Mouse (Mus musculus) hindbrain, embryonic 11.5 days (tissue): ENCODE data around the gene Sult4a1. TPM values are rescaled to one million over a fixed set of nuclear protein-coding genes. Genes with fewer than 3 reads are reported as not detected.

Source experiments
- ATAC-seq: fragments of 200-750 bp; cut with Nextera tagmentation; 2 replicates; pipeline ENCODE4 v1.8.0; 2017; ENCODE audit warnings: mild to moderate bottlenecking, moderate TSS enrichment, moderate library complexity; ENCODE audit not compliant: low FRiP score
- DNase-seq: peaks from one replicate; pipeline ENCODE4 v3.0.0-alpha.2; 2015; ENCODE audit warnings: low spot score
- H3K27ac ChIP-seq: fragments of 300-500 bp; sonication (generic); 2 replicates; pipeline ENCODE4 v1.5.1; 2014; ENCODE audit warnings: mild to moderate bottlenecking, low read depth, low read length
- H3K27me3 ChIP-seq: fragments of 300-500 bp; sonication (generic); 2 replicates; pipeline ENCODE4 v1.6.1; 2014; ENCODE audit warnings: mild to moderate bottlenecking, low read length, moderate library complexity, mixed read lengths; ENCODE audit not compliant: control insufficient read depth, insufficient read depth
- H3K36me3 ChIP-seq: fragments of 300-500 bp; sonication (generic); 2 replicates; pipeline ENCODE4 v1.6.1; 2014; ENCODE audit warnings: mild to moderate bottlenecking, low read length, moderate library complexity, mixed read lengths; ENCODE audit not compliant: control insufficient read depth, insufficient read depth
- H3K4me1 ChIP-seq: fragments of 300-500 bp; sonication (generic); replicated peaks from 2 replicates; pipeline ENCODE4 v1.6.1; 2014; ENCODE audit warnings: low read length, mixed read lengths; ENCODE audit not compliant: control insufficient read depth, insufficient read depth
- H3K4me2 ChIP-seq: fragments of 300-500 bp; sonication (generic); replicated peaks from 2 replicates; pipeline ENCODE4 v1.6.1; 2014; ENCODE audit warnings: mild to moderate bottlenecking, low read depth, low read length
- H3K4me3 ChIP-seq: fragments of 300-500 bp; sonication (generic); 2 replicates; pipeline ENCODE4 v1.5.1; 2014; ENCODE audit warnings: low read depth, low read length
- H3K9ac ChIP-seq: fragments of 300-500 bp; sonication (generic); 2 replicates; pipeline ENCODE4 v1.6.1; 2014; ENCODE audit warnings: low read depth, low read length
- H3K9me3 ChIP-seq: fragments of 300-500 bp; sonication (generic); 2 replicates; pipeline ENCODE4 v1.6.1; 2016; ENCODE audit warnings: low read length; ENCODE audit not compliant: control insufficient read depth
- WGBS: fragments of 180-500 bp; shearing (Covaris S2); extraction: QIAGEN DNeasy Blood & Tissue Kit; methylation state at CpG from one replicate; pipeline ENCODE4 v1.1.7; 2014; 5-methylcytosine and 5-hydroxymethylcytosine counted together
- polyA plus RNA-seq: library from polyadenylated mRNA; unstranded; fragments of >200 nt; fragmentation: Nextera tagmentation; extraction: Ambion mirVana; gene quantifications from 2 replicates; pipeline ENCODE4 v1.2.1, GENCODE M21; 2014

Gene Sult4a1
- 8.0 and 9.2 TPM in 2 replicates for polyA plus RNA-seq

- H3K9me3 ChIP-seq: no peaks in the 10 kb centered on the region
- H3K4me1 ChIP-seq: no peaks in the 10 kb centered on the region
- peak within 1 kb of the TSS; percentile 46 for H3K9ac ChIP-seq
- no peaks in the 10 kb centered on the region for H3K36me3 ChIP-seq
- H3K4me2 ChIP-seq: peak within 1 kb of the TSS; percentile 87
- 3% methylated on average over 71 of the region's 77 CpGs for WGBS
- peaks cover 22% of the 10 kb centered on the region for H3K27me3 ChIP-seq
- peak; percentile 53; the same call in 1 of the 2 replicates for ATAC-seq
- H3K4me3 ChIP-seq: peak within 1 kb of the TSS; percentile 60
- no peak within 1 kb of the TSS for H3K27ac ChIP-seq
- DNase-seq: peak; percentile 75
These were observed at the start of gene Sult4a1 for GRCm38 (mm10) chr15:84105105-84105923. TSS of gene Sult4a1 (minus strand) at chr15:84105754.

GRCm38 (mm10) chr15:84140929-84141328 is 35.4 kb upstream of the Sult4a1 start:
- Histone ChIP-seq H3K4me1 (0 out of 2 replicates have a peak, but pooled peaks cover 2% of the 10 kb centered on the region), H3K9me3 (no peaks in the 10 kb centered on the region), H3K27me3 (no peaks in the 10 kb centered on the region), H3K9ac (no peak overlapping the region), H3K4me2 (no peak overlapping the region), H3K36me3 (no peaks in the 10 kb centered on the region), H3K4me3 (no peak overlapping the region), H3K27ac (no peak overlapping the region)
- no peak for DNase-seq
- WGBS: 79% methylated on average over 5 of the region's 5 CpGs
- no peak for ATAC-seq

- Histone ChIP-seq H3K27me3 (no peaks in the 10 kb centered on the region), H3K4me1 (0 out of 2 replicates have a peak, but pooled peaks cover 2% of the 10 kb centered on the region), H3K9me3 (no peaks in the 10 kb centered on the region), H3K36me3 (no peaks in the 10 kb centered on the region), H3K4me3 (no peak overlapping the region), H3K4me2 (no peak overlapping the region), H3K9ac (no peak overlapping the region), H3K27ac (no peak overlapping the region)
- 67% methylated on average over 3 of the region's 3 CpGs for WGBS
- DNase-seq (no peak), ATAC-seq (no peak)
These were observed 34.6 kb upstream of the Sult4a1 start for GRCm38 (mm10) chr15:84140109-84140508.

- Histone ChIP-seq H3K4me1 (0 out of 2 replicates have a peak, but pooled peaks cover 2% of the 10 kb centered on the region), H3K27me3 (no peaks in the 10 kb centered on the region), H3K9me3 (no peaks in the 10 kb centered on the region), H3K4me3 (no peak overlapping the region), H3K36me3 (no peaks in the 10 kb centered on the region), H3K9ac (no peak overlapping the region), H3K4me2 (no peak overlapping the region), H3K27ac (no peak overlapping the region)
- ATAC-seq (no peak), DNase-seq (no peak)
- WGBS: 85% methylated on average over 5 of the region's 5 CpGs
These were observed 34.0 kb upstream of the Sult4a1 start for GRCm38 (mm10) chr15:84139592-84140005.

GRCm38 (mm10) chr15:84136473-84137415 is 31.2 kb upstream of the Sult4a1 start:
- ATAC-seq: no peak
- Histone ChIP-seq H3K9ac (0 out of 2 replicates have a peak overlapping the region, but pooled peaks have one; percentile 19), H3K4me2 (no peak overlapping the region)

GRCm38 (mm10) chr15:84135472-84135871 is 29.9 kb upstream of the Sult4a1 start:
- Histone ChIP-seq H3K27me3 (no peaks in the 10 kb centered on the region), H3K4me1 (0 out of 2 replicates have a peak, but pooled peaks cover 2% of the 10 kb centered on the region), H3K36me3 (no peaks in the 10 kb centered on the region), H3K9me3 (no peaks in the 10 kb centered on the region), H3K4me2 (no peak overlapping the region), H3K4me3 (no peak overlapping the region), H3K9ac (no peak overlapping the region), H3K27ac (no peak overlapping the region)
- whole genome bisulfite sequencing: 88% methylated on average over 5 of the region's 5 CpGs
- ATAC-seq (no peak), DNase-seq (peak; percentile 65)

More at GRCm38 (mm10) chr15:84136473-84137415, 31.2 kb upstream of the Sult4a1 start:
- Histone ChIP-seq H3K9me3 (no peaks in the 10 kb centered on the region), H3K4me3 (no peak overlapping the region), H3K36me3 (no peaks in the 10 kb centered on the region), H3K4me1 (0 out of 2 replicates have a peak, but pooled peaks cover 2% of the 10 kb centered on the region), H3K27ac (peak overlapping the region; percentile 51), H3K27me3 (no peaks in the 10 kb centered on the region)
- 22% methylated on average over 12 of the region's 12 CpGs for WGBS
- peak; percentile 41 for DNase-seq

- H3K9me3 ChIP-seq: no peaks in the 10 kb centered on the region
- no peak overlapping the region for H3K4me3 ChIP-seq
- no peaks in the 10 kb centered on the region for H3K27me3 ChIP-seq
- H3K9ac ChIP-seq: no peak overlapping the region
- no peak overlapping the region for H3K4me2 ChIP-seq
- DNase-seq: no peak
- 71% methylated on average over 4 of the region's 4 CpGs for WGBS
- H3K27ac ChIP-seq: no peak overlapping the region
- H3K4me1 ChIP-seq: 0 out of 2 replicates have a peak, but pooled peaks cover 2% of the 10 kb centered on the region
- H3K36me3 ChIP-seq: no peaks in the 10 kb centered on the region
- ATAC-seq: no peak
These were observed 27.9 kb upstream of the Sult4a1 start for GRCm38 (mm10) chr15:84133440-84133839.

GRCm38 (mm10) chr15:84131971-84132370 is 26.4 kb upstream of the Sult4a1 start:
- ATAC-seq: no peak
- H3K4me1 ChIP-seq: 0 out of 2 replicates have a peak, but pooled peaks cover 1% of the 10 kb centered on the region
- WGBS: 90% methylated on average over 7 of the region's 7 CpGs

More at GRCm38 (mm10) chr15:84131971-84132370, 26.4 kb upstream of the Sult4a1 start:
- H3K9ac ChIP-seq: no peak overlapping the region
- no peaks in the 10 kb centered on the region for H3K9me3 ChIP-seq
- H3K4me3 ChIP-seq: no peak overlapping the region
- no peak overlapping the region for H3K4me2 ChIP-seq
- no peaks in the 10 kb centered on the region for H3K27me3 ChIP-seq
- H3K36me3 ChIP-seq: no peaks in the 10 kb centered on the region
- DNase-seq: no peak
- H3K27ac ChIP-seq: no peak overlapping the region
